ENCODE assay signal across 8 mouse cellular contexts in the genomic region with DNA sequence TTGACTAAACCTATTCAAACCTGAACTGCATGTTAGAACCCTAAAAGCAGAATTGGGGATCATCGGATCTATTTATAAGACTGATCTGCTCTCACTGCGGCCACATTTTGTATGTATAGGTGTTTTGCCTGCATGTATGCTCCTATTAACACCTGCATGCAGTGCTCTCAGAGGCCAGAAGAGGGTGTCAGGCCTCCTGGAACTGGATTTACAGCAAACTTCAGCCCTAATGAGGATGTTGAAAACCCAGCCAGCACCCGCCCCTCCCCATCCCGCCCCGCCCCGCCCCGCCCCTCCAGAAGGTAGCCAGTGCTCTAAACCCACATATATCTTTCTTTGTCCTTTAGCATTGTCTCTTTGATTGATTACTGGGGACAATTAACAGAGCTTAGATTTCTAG. TPM values are rescaled to one million over a fixed set of nuclear protein-coding genes. Genes with fewer than 3 reads are reported as not detected.
DNase-seq lines count a peak whose midpoint lies in the region; ATAC-seq and TF ChIP-seq lines count a peak whose summit lies in the region.

No protein-coding gene starts in this region.

- no peaks in the 10 kb centered on the region; the same call in 1 of the 2 replicates for H3K9me3 ChIP-seq in forebrain, embryonic 11.5 days (ENCODE audit: control insufficient read depth, low read length)
- no peaks in the 10 kb centered on the region for H3K9me3 ChIP-seq in forebrain, embryonic 12.5 days
- no peaks in the 10 kb centered on the region for H3K9me3 ChIP-seq in E14TG2a.4 (ENCODE audit: low read length)
- no peaks in the 10 kb centered on the region for H3K9me3 ChIP-seq in embryonic facial prominence, embryonic 14.5 days (ENCODE audit: control insufficient read depth, low read length)

- peak; percentile 70 for DNase-seq in forebrain, embryonic 11.5 days (ENCODE audit: low spot score)
- peak; percentile 76 for DNase-seq in embryonic facial prominence, embryonic 14.5 days (ENCODE audit: low spot score)
- DNase-seq in kidney, postnatal 36 days: peak; percentile 58 to 76
- DNase-seq in ovary, postnatal 36 days (ENCODE audit: low spot score): no peak
- no peak for DNase-seq in adipocyte (ENCODE audit: low spot score)

- ATAC-seq in forebrain, embryonic 11.5 days (replicated peaks; ENCODE audit: low FRiP score): no peak
- ATAC-seq in forebrain, embryonic 12.5 days (ENCODE audit: low FRiP score): no peak
- ATAC-seq in embryonic facial prominence, embryonic 14.5 days (ENCODE audit: low read depth): no peak
- peak; percentile 81 for ATAC-seq in megakaryocyte-erythroid progenitor cell, adult 5-6 weeks (replicated peaks; ENCODE audit: low FRiP score, low TSS enrichment, poor library complexity, severe bottlenecking)

- WGBS in forebrain, embryonic 11.5 days: 9% methylated on average over 7 of the region's 7 CpGs
- WGBS in forebrain, embryonic 12.5 days: 11% methylated on average over 7 of the region's 7 CpGs
- 8% methylated on average over 7 of the region's 7 CpGs for WGBS in embryonic facial prominence, embryonic 14.5 days

- H3K36me3 ChIP-seq in forebrain, embryonic 11.5 days (ENCODE audit: control insufficient read depth, insufficient read depth, low read length): no peaks in the 10 kb centered on the region
- no peaks in the 10 kb centered on the region for H3K36me3 ChIP-seq in forebrain, embryonic 12.5 days (replicated peaks)
- H3K36me3 ChIP-seq in E14TG2a.4 (ENCODE audit: insufficient read depth, low read length): peaks cover 10% of the 10 kb centered on the region
- H3K36me3 ChIP-seq in embryonic facial prominence, embryonic 14.5 days (ENCODE audit: control insufficient read depth, insufficient read depth, low read length): no peaks in the 10 kb centered on the region

- peaks cover 51% of the 10 kb centered on the region for H3K27me3 ChIP-seq in forebrain, embryonic 11.5 days (ENCODE audit: control insufficient read depth, insufficient read depth, low read length)
- H3K27me3 ChIP-seq in forebrain, embryonic 12.5 days: peaks cover 88% of the 10 kb centered on the region
- peaks cover 63% of the 10 kb centered on the region for H3K27me3 ChIP-seq in E14TG2a.4 (ENCODE audit: insufficient read depth, low read length)
- H3K27me3 ChIP-seq in embryonic facial prominence, embryonic 14.5 days (replicated peaks; ENCODE audit: control insufficient read depth, insufficient read depth, low read length): peaks cover 58% of the 10 kb centered on the region

- peak; percentile 66 for TF ChIP-seq CTCF in E14TG2a.4 (conservative IDR thresholded peaks at IDR 0.05; ENCODE audit: low read length)

- H3K4me1 ChIP-seq in forebrain, embryonic 11.5 days (replicated peaks; ENCODE audit: control insufficient read depth, insufficient read depth, low read length): peaks cover 11% of the 10 kb centered on the region
- peaks cover 14% of the 10 kb centered on the region for H3K4me1 ChIP-seq in forebrain, embryonic 12.5 days
- peaks cover 81% of the 10 kb centered on the region for H3K4me1 ChIP-seq in E14TG2a.4 (replicated peaks; ENCODE audit: low read depth, low read length)
- 0 out of 2 replicates have a peak, but pooled peaks cover 9% of the 10 kb centered on the region for H3K4me1 ChIP-seq in embryonic facial prominence, embryonic 14.5 days (ENCODE audit: control insufficient read depth, insufficient read depth, low read length)

- no peak overlapping the region for H3K4me2 ChIP-seq in forebrain, embryonic 11.5 days (ENCODE audit: low read depth, low read length, severe bottlenecking)
- no peak overlapping the region for H3K4me2 ChIP-seq in forebrain, embryonic 12.5 days
- H3K4me2 ChIP-seq in embryonic facial prominence, embryonic 14.5 days (ENCODE audit: low read depth, low read length): no peak overlapping the region

- no peak overlapping the region for H3K9ac ChIP-seq in forebrain, embryonic 11.5 days (ENCODE audit: low read length)
- no peak overlapping the region for H3K9ac ChIP-seq in forebrain, embryonic 12.5 days
- no peak overlapping the region for H3K9ac ChIP-seq in embryonic facial prominence, embryonic 14.5 days (ENCODE audit: low read depth, low read length)

- H3K27ac ChIP-seq in forebrain, embryonic 11.5 days (ENCODE audit: low read depth, low read length): no peak overlapping the region
- no peak overlapping the region for H3K27ac ChIP-seq in forebrain, embryonic 12.5 days
- no peak overlapping the region for H3K27ac ChIP-seq in embryonic facial prominence, embryonic 14.5 days (replicated peaks; ENCODE audit: low read depth, low read length)

- no peak overlapping the region for H3K4me3 ChIP-seq in forebrain, embryonic 11.5 days (ENCODE audit: low read depth, low read length)
- H3K4me3 ChIP-seq in forebrain, embryonic 12.5 days (replicated peaks): no peak overlapping the region
- H3K4me3 ChIP-seq in E14TG2a.4 (replicated peaks; ENCODE audit: low read length): 0 out of 2 replicates have a peak overlapping the region, but pooled peaks have one; percentile 39
- H3K4me3 ChIP-seq in embryonic facial prominence, embryonic 14.5 days (ENCODE audit: low read depth, low read length): no peak overlapping the region

RNA-seq across cellular contexts. Expression of gene Arhgap9, which starts 2.7 kb away (rescaled TPM):
- polyA plus RNA-seq in forebrain, embryonic 11.5 days (2014; fragmentation: Nextera tagmentation; extraction: Ambion mirVana): 0.88 and 1.7 TPM in 2 replicates
- polyA plus RNA-seq in forebrain, embryonic 12.5 days (2016; fragmentation: Nextera tagmentation; extraction: Ambion mirVana): 0.64 and 1.3 TPM in 2 replicates
- polyA plus RNA-seq in embryonic facial prominence, embryonic 14.5 days (2014; fragmentation: Nextera tagmentation; extraction: Ambion mirVana): 3.7 and 4.4 TPM in 2 replicates
- 20.9 and 31.7 TPM in 2 replicates for total RNA-seq in megakaryocyte-erythroid progenitor cell, adult 5-6 weeks (2014; fragmentation: Nextera tagmentation)
- total RNA-seq in megakaryocyte-erythroid progenitor cell, adult 5-6 weeks (2017): 10.5 and 10.8 TPM in 2 replicates

RNA-seq across cellular contexts. Expression of gene Mars, which starts 12.9 kb away (rescaled TPM):
- 191 and 195 TPM in 2 replicates for polyA plus RNA-seq in forebrain, embryonic 11.5 days (2014; fragmentation: Nextera tagmentation; extraction: Ambion mirVana)
- polyA plus RNA-seq in forebrain, embryonic 12.5 days (2016; fragmentation: Nextera tagmentation; extraction: Ambion mirVana): 177 and 183 TPM in 2 replicates
- 106 and 108 TPM in 2 replicates for polyA plus RNA-seq in embryonic facial prominence, embryonic 14.5 days (2014; fragmentation: Nextera tagmentation; extraction: Ambion mirVana)
- 135 and 140 TPM in 2 replicates for total RNA-seq in megakaryocyte-erythroid progenitor cell, adult 5-6 weeks (2014; fragmentation: Nextera tagmentation)
- 213 and 264 TPM in 2 replicates for total RNA-seq in megakaryocyte-erythroid progenitor cell, adult 5-6 weeks (2017)

RNA-seq across cellular contexts. Expression of gene Gli1, which starts 17.3 kb away (rescaled TPM):
- 6.1 and 6.5 TPM in 2 replicates for polyA plus RNA-seq in forebrain, embryonic 11.5 days (2014; fragmentation: Nextera tagmentation; extraction: Ambion mirVana)
- 3.2 and 3.6 TPM in 2 replicates for polyA plus RNA-seq in forebrain, embryonic 12.5 days (2016; fragmentation: Nextera tagmentation; extraction: Ambion mirVana)
- polyA plus RNA-seq in embryonic facial prominence, embryonic 14.5 days (2014; fragmentation: Nextera tagmentation; extraction: Ambion mirVana): 10.2 and 11.7 TPM in 2 replicates
- not detected in 2 replicates for total RNA-seq in megakaryocyte-erythroid progenitor cell, adult 5-6 weeks (2014; fragmentation: Nextera tagmentation)
- total RNA-seq in megakaryocyte-erythroid progenitor cell, adult 5-6 weeks (2017): not detected in 2 replicates

RNA-seq across cellular contexts. Expression of gene Inhbe, which starts 29.7 kb away (rescaled TPM):
- polyA plus RNA-seq in forebrain, embryonic 11.5 days (2014; fragmentation: Nextera tagmentation; extraction: Ambion mirVana): 0.05 and 0.07 TPM in 2 replicates
- polyA plus RNA-seq in forebrain, embryonic 12.5 days (2016; fragmentation: Nextera tagmentation; extraction: Ambion mirVana): 0.06 TPM in 1 of 2 replicates, not detected in the other
- not detected in 2 replicates for polyA plus RNA-seq in embryonic facial prominence, embryonic 14.5 days (2014; fragmentation: Nextera tagmentation; extraction: Ambion mirVana)
- total RNA-seq in megakaryocyte-erythroid progenitor cell, adult 5-6 weeks (2014; fragmentation: Nextera tagmentation): not detected in 2 replicates
- not detected in 2 replicates for total RNA-seq in megakaryocyte-erythroid progenitor cell, adult 5-6 weeks (2017)

RNA-seq across cellular contexts. Expression of gene Mbd6, which starts 35.7 kb away (rescaled TPM):
- 22.6 and 24.0 TPM in 2 replicates for polyA plus RNA-seq in forebrain, embryonic 11.5 days (2014; fragmentation: Nextera tagmentation; extraction: Ambion mirVana)
- 18.4 and 21.2 TPM in 2 replicates for polyA plus RNA-seq in forebrain, embryonic 12.5 days (2016; fragmentation: Nextera tagmentation; extraction: Ambion mirVana)
- polyA plus RNA-seq in embryonic facial prominence, embryonic 14.5 days (2014; fragmentation: Nextera tagmentation; extraction: Ambion mirVana): 15.8 and 17.6 TPM in 2 replicates
- total RNA-seq in megakaryocyte-erythroid progenitor cell, adult 5-6 weeks (2014; fragmentation: Nextera tagmentation): 42.8 and 72.8 TPM in 2 replicates
- 2.7 and 3.8 TPM in 2 replicates for total RNA-seq in megakaryocyte-erythroid progenitor cell, adult 5-6 weeks (2017)

Comparison
In these comparisons a context has a peak if more than half of its experiments do, and no peak if none do; other contexts are left out.
1. DNase-seq: peak in forebrain, embryonic 11.5 days (single experiment), embryonic facial prominence, embryonic 14.5 days (single experiment) and kidney, postnatal 36 days (2 of 2); none in ovary, postnatal 36 days (single experiment) and adipocyte (single experiment).